Mouse (Mus musculus) ovary, adult 18-20 months (tissue): ENCODE measurements at regions not wholly inside any gene's neighbourhood (a gene's known extent, or its start where the extent isn't known, plus 50 kb on each side); places are given as distances from the start of the nearest gene placed in this dataset.

Experiments used
- DNase-seq: peaks from one replicate; pipeline ENCODE4 v3.0.0; 2022; ENCODE audit warnings: low spot score, mixed read lengths

- no peak for DNase-seq
Measured at GRCm38 (mm10) chr19:23089081-23089480, 51.9 kb upstream of the Klf9 start.

- no peak for DNase-seq
Measured at GRCm38 (mm10) chr19:23089761-23090514, 51.1 kb upstream of the Klf9 start.
